Mouse (Mus musculus) urinary bladder, postnatal 25 days (tissue): ENCODE measurements around the gene Sbsn.

Experiments
- DNase-seq: peaks from one replicate; pipeline ENCODE4 v3.0.0; 2022; ENCODE audit warnings: low spot score

Gene Sbsn

GRCm38 (mm10) chr7:30757001-30757400 is 5.7 kb downstream of the Sbsn start:
- DNase-seq = no peak

GRCm38 (mm10) chr7:30758853-30759252 is 7.6 kb downstream of the Sbsn start:
- peak; percentile 37 for DNase-seq

- DNase-seq = no peak
These were observed 10.6 kb downstream of the Sbsn start for GRCm38 (mm10) chr7:30761769-30762352.

- no peak for DNase-seq
These were observed 12.2 kb downstream of the Sbsn start, which contains the start of gene Dmkn for GRCm38 (mm10) chr7:30763456-30763855. Gene Dmkn, plus strand, starts transcription at chr7:30763756.

GRCm38 (mm10) chr7:30765173-30765572 is 13.9 kb downstream of the Sbsn start:
- no peak for DNase-seq

GRCm38 (mm10) chr7:30766408-30766807 is 15.1 kb downstream of the Sbsn start:
- DNase-seq = no peak

- peak; percentile 31 for DNase-seq
These were observed 18.0 kb downstream of the Sbsn start for GRCm38 (mm10) chr7:30769236-30769635.

GRCm38 (mm10) chr7:30776104-30776503 is 24.8 kb downstream of the Sbsn start:
- peak; percentile 29 for DNase-seq

GRCm38 (mm10) chr7:30777081-30777579 is 25.9 kb downstream of the Sbsn start:
- no peak for DNase-seq

- DNase-seq = no peak
These were observed 26.6 kb downstream of the Sbsn start for GRCm38 (mm10) chr7:30777911-30778310.

GRCm38 (mm10) chr7:30781792-30782191 is 30.5 kb downstream of the Sbsn start:
- DNase-seq = no peak

- DNase-seq = no peak
These were observed 31.4 kb downstream of the Sbsn start for GRCm38 (mm10) chr7:30782658-30783057.

- no peak for DNase-seq
These were observed 33.9 kb downstream of the Sbsn start for GRCm38 (mm10) chr7:30785154-30785553.

GRCm38 (mm10) chr7:30785721-30786546 is 34.7 kb downstream of the Sbsn start:
- DNase-seq = no peak

- no peak for DNase-seq
These were observed 36.2 kb downstream of the Sbsn start, which contains the start of gene Krtdap for GRCm38 (mm10) chr7:30787377-30788022. Gene Krtdap, plus strand, starts transcription at chr7:30787896.

GRCm38 (mm10) chr7:30790141-30790540 is 38.9 kb downstream of the Sbsn start:
- no peak for DNase-seq

- no peak for DNase-seq
These were observed 40.6 kb downstream of the Sbsn start for GRCm38 (mm10) chr7:30791921-30792320.

- no peak for DNase-seq
These were observed 43.6 kb downstream of the Sbsn start for GRCm38 (mm10) chr7:30794921-30795320.

- DNase-seq = no peak
These were observed 45.5 kb downstream of the Sbsn start for GRCm38 (mm10) chr7:30796790-30797189.

GRCm38 (mm10) chr7:30800653-30801052 is 49.4 kb downstream of the Sbsn start:
- no peak for DNase-seq

GRCm38 (mm10) chr7:30803256-30803655 is 52.0 kb downstream of the Sbsn start:
- no peak for DNase-seq

GRCm38 (mm10) chr7:30804026-30804715 is 52.9 kb downstream of the Sbsn start:
- no peak for DNase-seq
